Mouse (Mus musculus) E14TG2a.4 (cell line): Measurements from ENCODE around the gene Fbn1.

Source experiments
- H3K27me3 ChIP-seq: 2 replicates; pipeline ENCODE4 v1.6.1; 2014; ENCODE audit warnings: low read length, control low read depth; ENCODE audit not compliant: insufficient read depth
- H3K36me3 ChIP-seq: 2 replicates; pipeline ENCODE4 v1.6.1; 2014; ENCODE audit warnings: low read length, control low read depth; ENCODE audit not compliant: insufficient read depth
- H3K4me1 ChIP-seq: replicated peaks from 2 replicates; pipeline ENCODE4 v1.6.1; 2014; ENCODE audit warnings: low read depth, low read length, control low read depth
- H3K4me3 ChIP-seq: replicated peaks from 2 replicates; pipeline ENCODE4 v1.5.1; 2014; ENCODE audit warnings: mild to moderate bottlenecking, low read length
- H3K9me3 ChIP-seq: 2 replicates; pipeline ENCODE4 v1.6.1; 2014; ENCODE audit warnings: low read length, control low read depth
- CTCF ChIP-seq: conservative IDR thresholded peaks from 2 replicates; pipeline ENCODE4 v1.5.1; 2014; ENCODE audit warnings: low read length
- NANOG ChIP-seq: IDR thresholded peaks from 2 replicates; pipeline ENCODE4 v1.6.1; 2014; ENCODE audit warnings: borderline replicate concordance, low read length, mixed read lengths
- POU5F1 ChIP-seq: IDR thresholded peaks from 2 replicates; pipeline ENCODE4 v1.6.1; 2014; ENCODE audit warnings: low read length, borderline replicate concordance

Fbn1 gene

DNA sequence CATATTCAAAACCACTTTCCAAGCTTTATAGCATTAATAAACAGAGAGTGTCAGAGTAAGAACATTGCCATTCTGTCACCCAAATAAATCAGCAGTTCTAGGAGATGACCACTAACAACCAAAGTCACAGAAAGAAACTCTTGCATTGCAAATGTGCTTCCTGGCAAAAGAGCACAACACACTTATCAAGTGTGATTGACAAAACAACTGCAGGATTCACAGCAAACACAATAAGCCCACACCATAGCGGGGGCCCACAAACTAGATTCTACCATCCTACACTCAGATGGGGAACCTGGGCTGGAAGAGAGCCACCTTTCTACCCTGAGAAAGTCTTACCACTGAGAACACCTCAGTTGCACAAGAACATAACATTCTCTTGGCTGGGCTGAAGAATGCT is 17.8 kb downstream of the Fbn1 start:
- Histone ChIP-seq H3K36me3 (no peaks in the 10 kb centered on the region), H3K4me1 (peaks cover 8% of the 10 kb centered on the region; the same call in 1 of the 2 replicates), H3K9me3 (no peaks in the 10 kb centered on the region), H3K27me3 (no peaks in the 10 kb centered on the region), H3K4me3 (no peak overlapping the region)
- no peak for TF ChIP-seq NANOG
- TF ChIP-seq POU5F1, result no peak
- TF ChIP-seq CTCF, result no peak

GRCm38 (mm10) chr2:125484910-125485309 is 22.9 kb downstream of the Fbn1 start:
- Histone ChIP-seq H3K4me3 (no peak overlapping the region), H3K9me3 (no peaks in the 10 kb centered on the region), H3K36me3 (no peaks in the 10 kb centered on the region), H3K27me3 (no peaks in the 10 kb centered on the region), H3K4me1 (peaks cover 8% of the 10 kb centered on the region; the same call in 1 of the 2 replicates)
- TF ChIP-seq NANOG, result no peak
- TF ChIP-seq CTCF, result no peak
- TF ChIP-seq POU5F1, result no peak

- Histone ChIP-seq H3K9me3 (no peaks in the 10 kb centered on the region), H3K4me1 (peaks cover 8% of the 10 kb centered on the region; the same call in 1 of the 2 replicates), H3K27me3 (no peaks in the 10 kb centered on the region), H3K4me3 (no peak overlapping the region), H3K36me3 (no peaks in the 10 kb centered on the region)
- no peak for TF ChIP-seq POU5F1
- no peak for TF ChIP-seq CTCF
- TF ChIP-seq NANOG, result no peak
Measured at GRCm38 (mm10) chr2:125484164-125484563, 23.6 kb downstream of the Fbn1 start.

DNA sequence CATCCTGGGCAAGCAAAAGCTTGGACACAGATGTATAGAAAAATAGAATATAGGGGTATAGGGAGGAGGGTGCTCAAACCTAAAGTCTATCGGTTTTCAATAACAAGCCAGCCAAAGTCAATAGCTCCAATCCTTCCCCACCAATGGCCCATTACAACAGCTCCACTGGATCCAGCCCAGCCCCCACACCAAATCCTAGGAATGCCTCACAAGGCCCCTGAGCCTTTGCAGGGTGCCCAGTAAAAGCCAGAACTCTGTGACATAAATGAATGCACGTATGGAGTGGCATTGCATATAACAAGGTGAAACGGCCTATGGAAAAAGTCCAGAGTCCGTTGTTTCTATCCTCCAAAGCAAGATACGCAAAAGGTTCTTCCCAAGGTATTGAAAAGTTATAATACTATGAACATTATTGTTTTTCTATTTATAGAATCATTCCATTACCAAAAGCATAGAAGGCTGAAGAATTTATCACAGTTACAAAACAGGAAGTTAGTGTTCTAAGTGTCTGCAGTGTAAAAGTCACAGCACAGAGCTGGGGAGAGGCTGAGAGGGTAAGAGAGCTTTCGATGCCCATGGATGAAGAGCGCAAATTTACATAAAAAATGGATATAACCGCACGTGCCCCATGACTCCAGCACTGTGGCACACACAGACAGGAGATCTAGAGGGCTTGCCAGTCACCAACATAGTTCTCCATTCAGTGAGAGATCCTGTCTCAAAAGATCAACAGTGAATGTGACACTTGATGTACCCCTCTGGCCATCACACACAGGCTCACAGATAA is 26.1 kb downstream of the Fbn1 start:
- TF ChIP-seq CTCF, result no peak
- TF ChIP-seq POU5F1, result no peak
- no peak for TF ChIP-seq NANOG
- H3K9me3 ChIP-seq, result no peaks in the 10 kb centered on the region

DNA sequence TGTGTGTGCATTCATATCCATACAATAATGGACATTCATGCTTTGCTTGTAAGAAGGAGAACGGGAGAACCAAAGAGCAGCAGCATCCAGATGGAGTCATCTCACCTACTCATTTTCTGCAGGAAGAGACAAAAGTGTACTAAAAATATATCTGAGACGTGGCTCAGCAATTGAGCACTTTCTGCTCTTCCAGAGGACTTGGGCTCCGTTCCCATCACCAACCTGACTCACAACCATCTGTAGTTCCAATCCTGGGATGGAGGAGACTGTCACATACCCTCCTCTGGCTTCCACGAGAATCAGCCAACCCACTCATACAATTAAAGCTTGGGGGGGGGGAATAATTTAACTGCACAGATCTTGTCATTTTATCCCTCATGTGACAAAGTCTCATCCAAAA is 26.7 kb downstream of the Fbn1 start:
- no peak overlapping the region for H3K4me3 ChIP-seq
- TF ChIP-seq NANOG (no peak), CTCF (no peak)
- H3K27me3 ChIP-seq, result no peaks in the 10 kb centered on the region
- H3K4me1 ChIP-seq, result no peaks in the 10 kb centered on the region
- H3K36me3 ChIP-seq, result no peaks in the 10 kb centered on the region
- no peaks in the 10 kb centered on the region for H3K9me3 ChIP-seq

More for the DNA sequence above, 26.1 kb downstream of the Fbn1 start:
- Histone ChIP-seq H3K4me1 (no peaks in the 10 kb centered on the region), H3K4me3 (no peak overlapping the region), H3K27me3 (no peaks in the 10 kb centered on the region), H3K36me3 (no peaks in the 10 kb centered on the region)

GRCm38 (mm10) chr2:125480057-125480456 is 27.7 kb downstream of the Fbn1 start:
- H3K4me3 ChIP-seq, result no peak overlapping the region
- H3K36me3 ChIP-seq, result no peaks in the 10 kb centered on the region
- no peaks in the 10 kb centered on the region for H3K27me3 ChIP-seq
- no peaks in the 10 kb centered on the region for H3K4me1 ChIP-seq
- TF ChIP-seq NANOG, result no peak
- no peak for TF ChIP-seq CTCF
- TF ChIP-seq POU5F1, result no peak
- no peaks in the 10 kb centered on the region for H3K9me3 ChIP-seq

DNA sequence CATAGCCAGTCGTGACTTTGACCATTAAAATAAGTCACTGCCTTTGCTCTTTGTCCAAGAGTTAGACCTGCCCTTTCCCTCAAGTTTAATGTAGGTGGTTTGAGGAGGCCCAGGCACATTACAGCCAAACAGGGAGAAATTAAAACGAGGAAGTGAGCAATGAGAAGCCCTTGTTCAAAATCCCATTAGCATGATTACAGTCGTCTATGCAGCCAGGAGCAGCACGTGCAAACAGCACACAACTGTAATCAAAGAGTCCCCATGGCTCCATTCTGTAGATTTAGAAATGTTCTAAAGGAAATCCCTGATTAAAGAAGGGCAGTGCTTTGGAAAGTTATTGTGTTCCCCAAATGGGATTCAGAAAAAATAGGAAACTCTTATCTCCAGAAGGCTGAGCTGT is 29.1 kb downstream of the Fbn1 start:
- no peak overlapping the region for H3K4me3 ChIP-seq
- H3K9me3 ChIP-seq, result no peaks in the 10 kb centered on the region
- no peaks in the 10 kb centered on the region for H3K27me3 ChIP-seq
- no peaks in the 10 kb centered on the region for H3K4me1 ChIP-seq
- no peak for TF ChIP-seq CTCF
- TF ChIP-seq POU5F1, result no peak
- no peak for TF ChIP-seq NANOG
- no peaks in the 10 kb centered on the region for H3K36me3 ChIP-seq

DNA sequence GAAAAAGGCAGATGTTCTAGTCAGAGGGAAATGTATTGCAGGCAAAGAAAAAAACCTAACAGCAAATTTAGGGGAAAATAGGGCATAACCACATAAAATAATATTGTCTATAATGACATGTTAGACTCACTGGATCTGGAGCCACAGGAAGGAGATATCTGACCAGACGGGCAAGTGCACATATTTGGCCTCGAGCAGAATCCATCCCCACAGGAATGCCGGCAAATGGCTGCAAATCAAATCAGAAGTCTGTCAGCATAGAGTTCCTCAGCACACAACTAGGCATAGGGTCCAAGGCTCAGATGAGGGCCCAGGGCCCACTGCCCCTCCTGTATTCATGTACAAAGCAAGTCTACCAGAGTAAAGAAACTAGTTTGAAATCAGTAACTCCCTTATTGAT is 30.4 kb downstream of the Fbn1 start:
- H3K4me3 ChIP-seq, result no peak overlapping the region
- no peaks in the 10 kb centered on the region for H3K9me3 ChIP-seq
- no peaks in the 10 kb centered on the region for H3K4me1 ChIP-seq
- H3K36me3 ChIP-seq, result no peaks in the 10 kb centered on the region
- H3K27me3 ChIP-seq, result no peaks in the 10 kb centered on the region
- TF ChIP-seq NANOG (no peak), CTCF (no peak), POU5F1 (no peak)

GRCm38 (mm10) chr2:125476231-125476630 is 31.6 kb downstream of the Fbn1 start:
- no peaks in the 10 kb centered on the region for H3K9me3 ChIP-seq
- H3K4me1 ChIP-seq, result no peaks in the 10 kb centered on the region
- H3K4me3 ChIP-seq, result no peak overlapping the region
- no peaks in the 10 kb centered on the region for H3K27me3 ChIP-seq
- no peaks in the 10 kb centered on the region for H3K36me3 ChIP-seq
- TF ChIP-seq POU5F1 (no peak), CTCF (no peak), NANOG (no peak)
